Mouse (Mus musculus) forebrain, embryonic 10.5 days (tissue): Measurements from ENCODE around the gene Lix1l. TPM values are rescaled to one million over a fixed set of nuclear protein-coding genes. Genes with fewer than 3 reads are reported as not detected.

Experiments
- DNase-seq: peaks from one replicate; pipeline ENCODE4 v3.0.0-alpha.2; 2017; ENCODE audit warnings: low spot score; ENCODE audit errors: extremely low spot score
- H3K27ac ChIP-seq: fragments of 300-500 bp; sonication (generic); 2 replicates; pipeline ENCODE4 v1.5.1; 2016; ENCODE audit warnings: mild to moderate bottlenecking
- H3K27me3 ChIP-seq: fragments of 300-500 bp; sonication (generic); 2 replicates; pipeline ENCODE4 v1.6.1; 2016; ENCODE audit warnings: mild to moderate bottlenecking; ENCODE audit not compliant: poor library complexity, severe bottlenecking
- H3K36me3 ChIP-seq: fragments of 300-500 bp; sonication (generic); replicated peaks from 2 replicates; pipeline ENCODE4 v1.6.1; 2016; ENCODE audit warnings: mild to moderate bottlenecking, moderate library complexity
- H3K4me1 ChIP-seq: fragments of 300-500 bp; sonication (generic); 2 replicates; pipeline ENCODE4 v1.6.1; 2016
- H3K4me3 ChIP-seq: fragments of 300-500 bp; sonication (generic); 2 replicates; pipeline ENCODE4 v1.5.1; 2016; ENCODE audit warnings: mild to moderate bottlenecking, moderate library complexity
- H3K9me3 ChIP-seq: fragments of 300-500 bp; sonication (generic); 2 replicates; pipeline ENCODE4 v1.6.1; 2016; ENCODE audit warnings: mild to moderate bottlenecking, moderate library complexity
- WGBS: fragments of 180-500 bp; shearing (Covaris S2); methylation state at CpG from one replicate; pipeline ENCODE4 v1.1.7; 2016; 5-methylcytosine and 5-hydroxymethylcytosine counted together
- polyA plus RNA-seq: library from polyadenylated mRNA; unstranded; fragments of >200 nt; fragmentation: Nextera tagmentation; extraction: Ambion mirVana; gene quantifications from 2 replicates; pipeline ENCODE4 v1.2.1, GENCODE M21; 2016

The Lix1l gene
- polyA plus RNA-seq, 1 experiment from 2014 or later, result 3.2 TPM

DNA sequence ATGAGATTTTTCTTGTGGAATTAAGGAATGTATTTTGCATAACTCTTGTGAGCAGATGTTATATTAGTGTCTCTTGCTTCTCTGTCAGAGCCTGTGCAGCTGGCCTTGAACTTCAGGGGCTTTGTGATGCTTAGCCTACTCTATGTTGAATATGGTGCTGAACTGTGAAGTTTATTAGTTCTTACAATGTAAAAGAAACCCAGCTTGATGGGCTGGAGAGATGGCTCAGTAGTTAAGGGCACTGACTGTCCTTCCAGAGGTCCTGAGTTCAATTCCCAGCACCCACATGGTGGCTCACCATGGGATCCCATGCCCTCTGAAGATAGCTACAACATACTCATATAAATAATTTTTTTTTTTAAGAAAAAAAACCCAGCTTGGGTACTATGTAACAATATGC, 31.1 kb downstream of the Lix1l start:
- H3K27ac ChIP-seq, result no peak overlapping the region
- peaks cover 45% of the 10 kb centered on the region for H3K36me3 ChIP-seq
- DNase-seq, result no peak
- H3K9me3 ChIP-seq, result no peaks in the 10 kb centered on the region
- no peaks in the 10 kb centered on the region for H3K27me3 ChIP-seq
- H3K4me1 ChIP-seq, result peaks cover 44% of the 10 kb centered on the region
- no peak overlapping the region for H3K4me3 ChIP-seq

DNA sequence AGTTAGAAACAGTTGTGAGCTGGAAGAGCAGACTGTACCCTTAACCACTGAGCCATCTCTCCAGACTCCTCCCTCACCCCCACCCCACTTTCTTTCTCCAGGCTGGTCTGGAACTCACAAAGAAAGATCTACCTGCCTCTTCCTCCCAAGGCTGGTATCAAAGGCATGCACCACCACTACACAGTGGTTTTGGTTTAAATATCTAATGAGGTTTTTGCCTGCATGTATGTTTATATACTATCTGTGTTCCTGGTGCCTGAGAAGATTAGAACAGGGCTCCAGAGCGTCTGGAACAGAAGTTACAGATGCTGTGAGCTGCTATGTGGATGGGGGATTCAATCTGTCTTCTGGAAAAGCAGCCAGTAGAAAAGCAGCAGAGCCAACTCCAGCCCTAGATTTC, 33.1 kb downstream of the Lix1l start:
- Histone ChIP-seq H3K27ac (no peak overlapping the region), H3K4me1 (peaks cover 41% of the 10 kb centered on the region), H3K9me3 (no peaks in the 10 kb centered on the region), H3K27me3 (no peaks in the 10 kb centered on the region), H3K4me3 (no peak overlapping the region), H3K36me3 (peaks cover 54% of the 10 kb centered on the region)
- 88% methylated on average over 1 of the region's 1 CpGs for WGBS
- DNase-seq, result no peak

DNA sequence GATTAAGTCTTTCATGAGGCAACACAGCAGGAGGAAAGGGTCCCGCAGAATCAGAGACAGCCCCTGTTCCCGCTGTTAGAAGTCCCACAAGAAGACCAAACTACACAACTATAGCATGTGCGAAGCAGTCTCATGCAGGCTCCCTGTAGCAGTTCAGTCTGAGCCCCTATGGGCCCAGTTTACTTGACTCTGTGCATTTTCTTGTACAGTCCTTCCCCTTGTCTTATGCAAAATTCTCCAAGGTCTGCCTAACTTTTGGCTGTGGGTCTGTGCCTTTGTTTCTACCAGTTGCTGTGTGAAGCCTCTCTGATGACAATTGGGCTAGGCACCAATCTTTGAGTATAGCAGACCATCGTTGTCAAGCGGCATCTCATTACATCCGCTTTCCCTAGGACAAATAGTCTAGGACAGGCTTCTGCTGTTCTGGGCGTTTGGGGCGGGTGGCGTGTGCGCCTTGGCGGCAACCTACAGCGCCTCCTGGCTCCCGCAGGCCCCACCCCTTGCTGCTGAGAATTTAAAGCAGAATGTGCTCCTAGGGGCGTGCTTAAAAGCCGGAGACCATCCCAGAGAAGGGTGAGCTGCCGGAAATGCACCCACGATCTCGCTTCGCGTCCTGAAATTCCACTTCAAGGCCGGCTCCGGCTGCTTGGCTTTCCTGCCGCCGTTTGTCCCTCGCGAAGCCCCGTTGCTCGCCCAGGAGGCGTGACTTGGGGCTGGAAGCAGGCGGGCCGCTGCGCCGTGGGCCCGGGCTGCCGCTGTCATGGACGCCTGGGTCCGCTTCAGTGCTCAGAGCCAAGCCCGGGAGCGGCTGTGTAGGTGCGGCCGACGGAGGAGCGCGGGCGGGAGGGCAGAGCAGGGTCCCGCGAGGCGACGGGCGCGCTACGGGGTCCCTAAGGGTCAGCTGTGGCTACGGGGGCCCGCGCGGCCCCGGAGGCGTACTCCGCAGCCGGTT, 34.3 kb downstream of the Lix1l start, which contains the start of the genes Pex11b and Gm42957:
TSS of gene Pex11b (plus strand) at position 449 of the 952 bp plus-strand sequence.
TSS of gene Gm42957 (plus strand) at position 547 of the 952 bp plus-strand sequence.
- Histone ChIP-seq H3K36me3 (peaks cover 66% of the 10 kb centered on the region), H3K4me3 (peak within 1 kb of the TSS; percentile 94), H3K27ac (peak within 1 kb of the TSS; percentile 94), H3K9me3 (no peaks in the 10 kb centered on the region), H3K27me3 (no peaks in the 10 kb centered on the region), H3K4me1 (peaks cover 37% of the 10 kb centered on the region)
- DNase-seq, result peak; percentile 75
- WGBS, result 2% methylated on average over 60 of the region's 60 CpGs

DNA sequence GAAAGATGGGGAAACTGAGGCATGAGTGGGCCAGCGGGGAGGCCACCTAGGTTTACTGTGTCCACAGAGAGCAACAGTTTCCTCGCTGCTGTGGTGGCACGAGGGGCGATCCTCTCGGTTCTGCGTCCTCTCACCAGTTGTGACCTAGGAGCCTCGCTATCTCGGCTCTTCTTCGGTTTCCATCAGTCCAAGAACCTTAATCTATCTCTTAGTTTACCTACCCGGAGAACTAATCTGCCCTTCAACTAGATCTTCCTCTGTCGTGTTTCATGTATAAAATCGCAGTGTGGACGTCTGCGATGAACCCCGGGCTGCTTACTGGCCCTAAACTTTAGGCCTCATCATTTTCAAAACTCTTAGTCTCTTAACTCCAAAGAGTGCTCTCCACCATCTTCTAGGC, 35.0 kb downstream of the Lix1l start:
- Histone ChIP-seq H3K36me3 (peaks cover 67% of the 10 kb centered on the region), H3K9me3 (no peaks in the 10 kb centered on the region), H3K27ac (peak overlapping the region; percentile 94), H3K4me3 (peak overlapping the region; percentile 94), H3K4me1 (peaks cover 32% of the 10 kb centered on the region), H3K27me3 (no peaks in the 10 kb centered on the region)
- 13% methylated on average over 15 of the region's 15 CpGs for WGBS
- no peak for DNase-seq

DNA sequence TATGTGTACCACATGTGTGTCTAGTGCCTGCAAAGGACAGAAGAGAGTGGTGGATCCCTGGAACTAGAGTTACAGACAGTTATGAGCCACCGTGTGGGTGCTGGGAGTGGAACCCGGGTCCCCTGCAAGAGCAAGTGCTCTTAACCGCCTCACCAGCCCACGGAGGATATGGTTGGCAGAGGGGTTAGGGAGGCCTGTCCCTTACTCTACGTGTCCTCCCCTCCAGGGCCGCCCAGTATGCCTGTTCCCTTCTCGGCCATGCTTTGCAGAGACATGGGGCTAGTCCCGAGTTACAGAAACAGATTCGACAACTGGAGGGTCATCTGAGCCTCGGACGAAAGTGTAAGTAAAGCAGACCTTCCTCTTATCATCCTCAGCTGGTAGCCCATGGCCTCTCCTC, 35.5 kb downstream of the Lix1l start:
- H3K27me3 ChIP-seq, result no peaks in the 10 kb centered on the region
- peaks cover 67% of the 10 kb centered on the region for H3K36me3 ChIP-seq
- no peak for DNase-seq
- H3K27ac ChIP-seq, result peak overlapping the region; percentile 94; the same call in 1 of the 2 replicates
- no peaks in the 10 kb centered on the region for H3K9me3 ChIP-seq
- peak overlapping the region; percentile 94 for H3K4me3 ChIP-seq
- 71% methylated on average over 11 of the region's 11 CpGs for WGBS
- peaks cover 27% of the 10 kb centered on the region for H3K4me1 ChIP-seq

DNA sequence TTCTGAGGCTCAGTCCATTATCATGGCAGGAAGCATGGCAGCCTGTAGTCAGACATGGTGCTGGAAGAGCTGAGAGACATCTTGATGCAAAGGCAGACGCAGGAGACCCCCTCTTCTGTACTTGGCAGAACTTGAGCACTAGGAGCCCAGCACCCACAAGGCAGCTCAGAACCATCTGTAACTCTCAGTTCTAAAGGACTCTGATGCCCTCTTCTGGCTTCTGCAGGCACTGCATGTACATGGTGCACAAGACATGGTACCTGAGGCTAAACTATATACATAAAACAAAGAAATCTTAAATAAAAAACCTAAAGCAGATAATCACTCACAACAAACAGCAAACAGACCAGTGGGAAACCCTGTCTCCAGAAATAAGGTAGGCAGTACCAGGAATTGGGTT, 38.3 kb downstream of the Lix1l start:
- Histone ChIP-seq H3K27me3 (no peaks in the 10 kb centered on the region), H3K4me3 (no peak overlapping the region), H3K9me3 (no peaks in the 10 kb centered on the region), H3K27ac (no peak overlapping the region), H3K4me1 (peaks cover 27% of the 10 kb centered on the region), H3K36me3 (peaks cover 57% of the 10 kb centered on the region)
- 74% methylated on average over 1 of the region's 1 CpGs for WGBS
- DNase-seq, result peak; percentile 55

DNA sequence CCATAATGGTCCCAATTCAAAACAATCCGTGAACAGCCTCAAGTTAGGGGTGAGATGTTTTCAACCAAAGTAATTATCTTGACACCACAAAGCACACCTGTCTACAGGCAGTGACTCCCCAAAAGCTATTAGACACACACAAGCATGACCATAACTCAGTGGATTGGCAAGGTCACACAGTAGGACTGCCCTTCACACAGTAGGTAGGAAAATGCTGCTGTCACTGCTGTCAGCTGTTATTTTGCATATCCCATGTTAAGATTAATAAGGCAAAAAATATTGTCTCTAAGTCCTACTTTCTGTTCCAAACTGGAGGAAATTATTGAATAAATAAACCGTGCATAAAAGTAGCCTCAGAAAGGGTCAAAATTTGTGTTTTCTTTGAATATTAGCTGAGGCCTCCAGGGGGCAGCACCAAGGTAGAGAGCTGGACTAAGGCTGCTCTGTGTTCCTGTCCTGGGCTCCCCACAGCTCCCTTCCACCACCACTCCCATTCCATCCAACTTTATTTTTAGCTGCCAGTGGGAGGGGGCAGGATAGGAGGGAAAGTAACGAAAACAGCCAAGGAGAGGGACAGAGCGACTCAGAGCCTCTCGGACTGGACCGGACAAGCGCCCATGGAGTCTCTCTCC, 44.2 kb downstream of the Lix1l start, which contains the start of gene Itga10:
TSS of gene Itga10 (plus strand) at position 567 of the 632 bp plus-strand sequence.
- Histone ChIP-seq H3K27ac (no peak within 1 kb of the TSS), H3K4me3 (no peak within 1 kb of the TSS), H3K36me3 (peaks cover 39% of the 10 kb centered on the region), H3K27me3 (no peaks in the 10 kb centered on the region), H3K9me3 (no peaks in the 10 kb centered on the region), H3K4me1 (no peaks in the 10 kb centered on the region)
- DNase-seq, result no peak
- 69% methylated on average over 7 of the region's 7 CpGs for WGBS

DNA sequence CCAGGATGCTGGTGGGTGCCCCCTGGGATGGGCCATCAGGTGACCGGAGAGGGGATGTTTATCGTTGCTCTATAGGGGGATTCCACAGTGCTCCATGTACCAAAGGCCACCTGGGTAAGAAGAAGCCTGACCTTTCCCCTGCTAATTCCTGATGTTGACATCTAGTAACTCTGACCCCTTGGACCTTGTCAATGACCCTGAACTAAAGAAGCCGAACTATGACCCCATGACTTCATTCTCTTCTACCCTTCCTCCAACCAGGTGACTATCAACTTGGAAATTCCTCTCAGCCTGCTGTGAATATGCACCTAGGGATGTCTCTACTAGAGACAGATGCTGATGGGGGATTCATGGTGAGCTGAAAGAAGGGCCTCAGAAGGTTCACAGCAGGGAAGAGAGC, 46.4 kb downstream of the Lix1l start:
- Histone ChIP-seq H3K4me1 (no peaks in the 10 kb centered on the region), H3K9me3 (no peaks in the 10 kb centered on the region), H3K4me3 (no peak overlapping the region), H3K27me3 (no peaks in the 10 kb centered on the region), H3K36me3 (peaks cover 34% of the 10 kb centered on the region), H3K27ac (no peak overlapping the region)
- no peak for DNase-seq
- WGBS, result 82% methylated on average over 3 of the region's 3 CpGs

DNA sequence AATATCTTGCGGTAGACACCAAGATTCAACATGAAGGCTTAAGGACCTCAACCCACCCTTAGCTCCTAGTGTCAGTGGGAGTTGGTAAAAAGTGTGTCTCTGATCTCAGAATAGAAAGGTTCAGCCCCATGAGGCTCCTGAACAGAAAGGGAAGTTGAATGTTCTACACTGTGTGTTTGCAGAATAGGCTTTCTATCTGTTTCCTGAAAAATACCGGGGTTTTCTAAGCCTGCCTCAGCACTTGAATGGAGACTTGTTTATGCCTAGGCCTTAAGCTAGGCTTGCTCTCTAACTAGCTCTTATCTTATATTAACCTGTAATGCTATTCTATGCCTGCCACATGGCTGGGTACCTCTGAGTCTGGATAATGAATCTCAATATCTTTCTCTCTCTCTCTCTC, 60.0 kb downstream of the Lix1l start:
- Histone ChIP-seq H3K36me3 (peaks cover 6% of the 10 kb centered on the region; the same call in 1 of the 2 replicates), H3K4me3 (no peak overlapping the region), H3K9me3 (no peaks in the 10 kb centered on the region), H3K4me1 (peaks cover 16% of the 10 kb centered on the region), H3K27me3 (peaks cover 6% of the 10 kb centered on the region; the same call in 1 of the 2 replicates), H3K27ac (no peak overlapping the region)
- no peak for DNase-seq
- WGBS, result 89% methylated on average over 2 of the region's 2 CpGs

DNA sequence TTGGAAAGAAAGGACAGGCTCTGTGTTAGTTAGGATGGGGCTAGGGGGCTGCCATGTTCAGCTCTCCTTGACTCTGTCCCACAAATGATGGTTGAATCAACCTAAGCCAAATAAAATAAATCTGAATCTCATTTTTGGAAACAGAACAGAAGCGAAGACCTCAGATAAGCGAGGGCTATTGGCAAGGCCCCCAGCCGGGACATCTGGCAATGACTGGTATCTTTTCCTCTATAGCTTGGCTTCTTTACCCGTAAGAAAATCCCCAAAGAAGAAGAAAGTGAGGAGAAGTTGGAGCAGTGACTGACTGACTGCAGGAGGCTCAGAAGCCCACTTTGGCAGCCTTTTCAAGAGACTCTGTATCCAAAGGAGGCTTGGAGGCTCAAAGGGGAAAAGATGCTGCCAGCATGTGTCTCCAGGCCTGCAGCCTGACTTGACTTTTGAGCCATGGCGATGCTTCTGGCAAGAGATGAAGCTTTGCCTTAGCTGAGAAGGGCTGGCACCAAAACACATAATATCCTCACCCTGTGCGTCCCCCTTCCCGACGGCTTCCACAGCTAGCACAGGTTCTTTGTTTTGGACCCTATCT, 61.9 kb downstream of the Lix1l start:
- 49% methylated on average over 8 of the region's 8 CpGs for WGBS
- H3K4me3 ChIP-seq, result peak overlapping the region; percentile 41
- peaks cover 6% of the 10 kb centered on the region; the same call in 1 of the 2 replicates for H3K27me3 ChIP-seq
- DNase-seq, result no peak
- H3K9me3 ChIP-seq, result no peaks in the 10 kb centered on the region
- no peaks in the 10 kb centered on the region for H3K36me3 ChIP-seq
- peak overlapping the region; percentile 74 for H3K27ac ChIP-seq
- peaks cover 16% of the 10 kb centered on the region for H3K4me1 ChIP-seq

DNA sequence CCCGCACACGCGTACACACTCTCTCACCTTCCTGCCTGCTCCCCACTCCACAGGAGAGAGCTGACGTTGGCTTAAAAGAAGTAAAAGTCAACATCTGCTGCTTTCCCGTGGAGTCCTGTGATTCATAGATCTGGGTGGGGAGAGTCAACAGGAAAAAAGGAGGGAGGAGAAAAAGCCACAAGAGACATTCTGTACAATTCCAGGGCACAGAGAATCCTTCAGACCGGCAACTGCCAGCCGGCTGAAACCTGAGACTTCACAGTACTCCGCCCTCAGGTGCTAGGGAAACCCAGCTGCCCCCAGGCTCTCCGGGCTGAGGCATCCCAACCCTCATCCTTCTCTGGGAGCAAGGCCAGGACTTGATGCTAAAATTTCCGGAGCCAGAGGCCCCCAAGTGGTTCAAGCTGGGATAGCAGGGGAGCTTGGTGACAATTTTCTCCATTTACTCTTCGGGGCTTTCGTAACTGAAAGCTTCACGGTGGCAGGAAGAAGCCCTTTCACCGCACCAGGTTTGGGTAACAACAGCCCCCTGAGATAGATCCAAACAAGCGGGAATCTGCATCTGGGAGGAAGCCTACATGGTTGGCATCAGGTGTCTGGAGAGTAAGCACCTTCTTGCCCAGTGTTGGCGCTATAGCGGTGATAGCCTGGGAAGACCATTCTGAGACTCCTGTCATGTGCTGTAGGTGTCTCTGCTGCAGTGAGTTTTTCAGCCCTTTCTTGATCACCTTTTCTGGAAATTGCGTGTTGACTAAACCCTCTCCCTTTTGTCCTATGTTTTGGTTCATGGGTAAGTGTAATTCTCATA, 62.7 kb downstream of the Lix1l start:
- peak; percentile 81 for DNase-seq
- Histone ChIP-seq H3K27ac (peak overlapping the region; percentile 74), H3K27me3 (peaks cover 6% of the 10 kb centered on the region; the same call in 1 of the 2 replicates), H3K36me3 (no peaks in the 10 kb centered on the region), H3K4me3 (peak overlapping the region; percentile 41), H3K9me3 (no peaks in the 10 kb centered on the region), H3K4me1 (peaks cover 16% of the 10 kb centered on the region)
- WGBS, result 5% methylated on average over 17 of the region's 18 CpGs
